Mouse (Mus musculus) intestine, embryonic 14.5 days (tissue): ENCODE results near the gene Bub1b. TPM values are rescaled to one million over a fixed set of nuclear protein-coding genes. Genes with fewer than 3 reads are reported as not detected.
A peak's percentile ranks its signal among the peaks of the same experiment; 100 is the strongest.
"Not testable (repeated sequence)": the region's sequence is repeated elsewhere in the genome, so short reads cannot be mapped to it uniquely, and the experiment has no call there.

Source experiments
- ATAC-seq: fragments of 200-750 bp; cut with Nextera tagmentation; replicated peaks from 2 replicates; pipeline ENCODE4 v1.8.0; 2017; ENCODE audit warnings: low read depth, moderate number of reproducible peaks, moderate TSS enrichment, moderate library complexity; ENCODE audit not compliant: low FRiP score, low TSS enrichment
- DNase-seq: peaks from one replicate; pipeline ENCODE4 v3.0.0-alpha.2; 2018; ENCODE audit warnings: low spot score
- H3K27ac ChIP-seq: fragments of 300-500 bp; sonication (generic); 2 replicates; pipeline ENCODE4 v1.5.1; 2014; ENCODE audit warnings: low read depth, mild to moderate bottlenecking, control low read depth
- H3K27me3 ChIP-seq: fragments of 300-500 bp; sonication (generic); replicated peaks from 2 replicates; pipeline ENCODE4 v1.6.1; 2014; ENCODE audit warnings: low read length, control low read depth; ENCODE audit not compliant: control insufficient read depth, insufficient read depth
- H3K36me3 ChIP-seq: fragments of 300-500 bp; sonication (generic); 2 replicates; pipeline ENCODE4 v1.6.1; 2014; ENCODE audit warnings: low read length, control low read depth; ENCODE audit not compliant: control insufficient read depth, insufficient read depth
- H3K4me1 ChIP-seq: fragments of 300-500 bp; sonication (generic); replicated peaks from 2 replicates; pipeline ENCODE4 v1.6.1; 2014; ENCODE audit warnings: low read length, control low read depth, mixed read lengths; ENCODE audit not compliant: control insufficient read depth, insufficient read depth
- H3K4me2 ChIP-seq: fragments of 300-500 bp; sonication (generic); 2 replicates; pipeline ENCODE4 v1.6.1; 2014; ENCODE audit warnings: low read length
- H3K4me3 ChIP-seq: fragments of 300-500 bp; sonication (generic); 2 replicates; pipeline ENCODE4 v1.5.1; 2014; ENCODE audit warnings: low read depth, low read length, control low read depth, mixed read lengths
- H3K9ac ChIP-seq: fragments of 300-500 bp; sonication (generic); 2 replicates; pipeline ENCODE4 v1.6.1; 2014; ENCODE audit warnings: mild to moderate bottlenecking, low read length
- H3K9me3 ChIP-seq: fragments of 300-500 bp; sonication (generic); 2 replicates; pipeline ENCODE4 v1.6.1; 2016; ENCODE audit warnings: low read length, control low read depth; ENCODE audit not compliant: control insufficient read depth
- WGBS: fragments of 180-500 bp; shearing (Covaris S2); extraction: QIAGEN DNeasy Blood & Tissue Kit; methylation state at CpG from one replicate; pipeline ENCODE4 v1.1.7; 2014; 5-methylcytosine and 5-hydroxymethylcytosine counted together
- polyA plus RNA-seq: library from polyadenylated mRNA; unstranded; fragments of >200 nt; fragmentation: Nextera tagmentation; extraction: Ambion mirVana; gene quantifications from 2 replicates; pipeline ENCODE4 v1.2.1, GENCODE M21; 2014

Bub1b gene
- polyA plus RNA-seq = 81.4 and 94.0 TPM in 2 replicates

- Histone ChIP-seq H3K4me2 (peak within 1 kb of the TSS; percentile 64), H3K9ac (peak within 1 kb of the TSS; percentile 63), H3K27ac (no peak within 1 kb of the TSS), H3K36me3 (peaks cover 30% of the 10 kb centered on the region), H3K4me1 (peaks cover 4% of the 10 kb centered on the region), H3K27me3 (no peaks in the 10 kb centered on the region), H3K4me3 (peak within 1 kb of the TSS; percentile 70), H3K9me3 (no peaks in the 10 kb centered on the region)
- WGBS = 6% methylated on average over 41 of the region's 41 CpGs
- peak; percentile 96 for ATAC-seq
- DNase-seq = peak; percentile 93
Observed at GRCm38 (mm10) chr2:118597673-118598568, at the start of gene Bub1b. Bub1b (plus strand) TSS chr2:118598211.

GRCm38 (mm10) chr2:118548421-118549221 is 49.4 kb upstream of the Bub1b start:
- peak overlapping the region; percentile 78 for H3K4me3 ChIP-seq
- ATAC-seq (no peak), DNase-seq (peak; percentile 64)
- WGBS = 0% methylated on average over 18 of the region's 18 CpGs
- peak overlapping the region; percentile 91 for H3K4me2 ChIP-seq
- no peaks in the 10 kb centered on the region for H3K27me3 ChIP-seq
- peak overlapping the region; percentile 71 for H3K9ac ChIP-seq
- peaks cover 52% of the 10 kb centered on the region for H3K4me1 ChIP-seq
- no peaks in the 10 kb centered on the region for H3K36me3 ChIP-seq
- peak overlapping the region; percentile 54; the same call in 1 of the 2 replicates for H3K27ac ChIP-seq
- no peaks in the 10 kb centered on the region for H3K9me3 ChIP-seq

- Histone ChIP-seq H3K36me3 (no peaks in the 10 kb centered on the region), H3K9me3 (no peaks in the 10 kb centered on the region), H3K27ac (peak within 1 kb of the TSS; percentile 64), H3K4me1 (peaks cover 43% of the 10 kb centered on the region), H3K9ac (peak within 1 kb of the TSS; percentile 71), H3K4me3 (peak within 1 kb of the TSS; percentile 78), H3K4me2 (peak within 1 kb of the TSS; percentile 91), H3K27me3 (no peaks in the 10 kb centered on the region)
- under 1% methylated on average over 45 of the region's 45 CpGs for WGBS
- ATAC-seq (peak; percentile 87), DNase-seq (peak; percentile 99)
Observed at GRCm38 (mm10) chr2:118549507-118550473, 48.2 kb upstream of the Bub1b start, which contains the start of gene Bmf. Bmf (minus strand) TSS chr2:118549687.

GRCm38 (mm10) chr2:118551606-118552005 is 46.4 kb upstream of the Bub1b start:
- Histone ChIP-seq H3K9ac (no peak overlapping the region), H3K9me3 (no peaks in the 10 kb centered on the region), H3K4me3 (no peak overlapping the region), H3K36me3 (no peaks in the 10 kb centered on the region), H3K4me1 (peaks cover 26% of the 10 kb centered on the region), H3K27ac (no peak overlapping the region), H3K4me2 (no peak overlapping the region), H3K27me3 (no peaks in the 10 kb centered on the region)
- 64% methylated on average over 2 of the region's 2 CpGs for WGBS
- DNase-seq = no peak
- ATAC-seq = no peak

GRCm38 (mm10) chr2:118554356-118554990 is 43.5 kb upstream of the Bub1b start:
- Histone ChIP-seq H3K27ac (peak overlapping the region; percentile 57; the same call in 1 of the 2 replicates), H3K4me3 (peak overlapping the region; percentile 29; the same call in 1 of the 2 replicates), H3K4me2 (peak overlapping the region; percentile 51), H3K9ac (peak overlapping the region; percentile 20; the same call in 1 of the 2 replicates)
- peak; percentile 37; the same call in 1 of the 2 replicates for ATAC-seq
- H3K36me3 ChIP-seq, DNase-seq, H3K27me3 ChIP-seq, H3K9me3 ChIP-seq, H3K4me1 ChIP-seq: not testable (repeated sequence)
- 56% methylated on average over 15 of the region's 17 CpGs for WGBS

- H3K9ac ChIP-seq = no peak overlapping the region
- H3K4me3 ChIP-seq = no peak overlapping the region
Observed at GRCm38 (mm10) chr2:118558426-118558825, 39.6 kb upstream of the Bub1b start.

GRCm38 (mm10) chr2:118562015-118562414 is 36.0 kb upstream of the Bub1b start:
- Histone ChIP-seq H3K9me3 (no peaks in the 10 kb centered on the region), H3K9ac (no peak overlapping the region), H3K36me3 (no peaks in the 10 kb centered on the region), H3K4me3 (no peak overlapping the region), H3K4me2 (no peak overlapping the region), H3K27ac (no peak overlapping the region), H3K4me1 (no peaks in the 10 kb centered on the region), H3K27me3 (no peaks in the 10 kb centered on the region)
- DNase-seq (no peak), ATAC-seq (no peak)
- 81% methylated on average over 4 of the region's 4 CpGs for WGBS

More at GRCm38 (mm10) chr2:118558426-118558825, 39.6 kb upstream of the Bub1b start:
- WGBS = 94% methylated on average over 3 of the region's 3 CpGs
- Histone ChIP-seq H3K9me3 (no peaks in the 10 kb centered on the region), H3K27ac (no peak overlapping the region), H3K4me1 (no peaks in the 10 kb centered on the region), H3K4me2 (no peak overlapping the region), H3K27me3 (no peaks in the 10 kb centered on the region), H3K36me3 (no peaks in the 10 kb centered on the region)
- DNase-seq (no peak), ATAC-seq (no peak)
